Mouse (Mus musculus): ENCODE data around the gene Rpl7l1. TPM values are rescaled to one million over a fixed set of nuclear protein-coding genes. Genes with fewer than 3 reads are reported as not detected.

The Rpl7l1 gene
- polyA plus RNA-seq, 1 experiment = 115 TPM

- H3K4me1 ChIP-seq (ENCODE audit: control insufficient read depth, insufficient read depth, low read length) = no peaks in the 10 kb centered on the region
- H3K4me3 ChIP-seq (ENCODE audit: insufficient read depth, low read length) = peak overlapping the region; percentile 81
- TF ChIP-seq POLR2A (IDR thresholded peaks at IDR 0.05; ENCODE audit: low read depth, low read length) (no peak), CTCF (IDR thresholded peaks at IDR 0.05; ENCODE audit: borderline replicate concordance, insufficient read depth, low read length) (no peak)
- peak overlapping the region; percentile 68; the same call in 1 of the 2 replicates for H3K27ac ChIP-seq (ENCODE audit: insufficient read depth, low read length)
These were observed 596 bp downstream of the Rpl7l1 start for GRCm38 (mm10) chr17:46781876-46782275.

GRCm38 (mm10) chr17:46776087-46776486 is 6.4 kb downstream of the Rpl7l1 start:
- H3K27ac ChIP-seq (ENCODE audit: insufficient read depth, low read length) = no peak overlapping the region
- TF ChIP-seq CTCF (IDR thresholded peaks at IDR 0.05; ENCODE audit: borderline replicate concordance, insufficient read depth, low read length) (no peak), POLR2A (IDR thresholded peaks at IDR 0.05; ENCODE audit: low read depth, low read length) (no peak)
- H3K4me1 ChIP-seq (ENCODE audit: control insufficient read depth, insufficient read depth, low read length) = no peaks in the 10 kb centered on the region
- no peak overlapping the region for H3K4me3 ChIP-seq (ENCODE audit: insufficient read depth, low read length)

DNA sequence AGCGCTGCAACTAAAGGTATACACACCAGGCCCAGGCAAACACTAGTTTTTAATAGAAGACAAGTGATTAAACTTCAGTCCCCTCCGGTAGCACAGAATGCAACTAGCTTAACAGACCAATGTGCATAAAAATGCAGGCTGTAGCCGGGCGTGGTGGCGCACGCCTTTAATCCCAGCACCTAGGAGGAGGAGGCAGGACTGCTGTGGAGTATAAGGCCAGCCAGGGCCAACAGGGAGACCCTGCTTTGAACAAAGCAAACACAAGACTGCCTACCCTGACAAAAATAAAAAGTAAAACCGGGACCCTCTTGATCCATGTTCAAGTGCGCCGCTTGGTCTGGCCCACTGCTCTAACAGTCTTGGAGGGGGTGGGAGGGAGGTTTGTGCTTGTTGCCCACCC is 7.4 kb downstream of the Rpl7l1 start:
- H3K27ac ChIP-seq (ENCODE audit: insufficient read depth, low read length) = no peak overlapping the region
- TF ChIP-seq CTCF (IDR thresholded peaks at IDR 0.05; ENCODE audit: borderline replicate concordance, insufficient read depth, low read length) = no peak
- TF ChIP-seq POLR2A (IDR thresholded peaks at IDR 0.05; ENCODE audit: low read depth, low read length) = no peak
- H3K4me3 ChIP-seq (ENCODE audit: insufficient read depth, low read length) = no peak overlapping the region
- H3K4me1 ChIP-seq (ENCODE audit: control insufficient read depth, insufficient read depth, low read length) = no peaks in the 10 kb centered on the region

GRCm38 (mm10) chr17:46774131-46774472 is 8.4 kb downstream of the Rpl7l1 start:
- H3K4me1 ChIP-seq (ENCODE audit: control insufficient read depth, insufficient read depth, low read length) = no peaks in the 10 kb centered on the region
- H3K4me3 ChIP-seq (ENCODE audit: insufficient read depth, low read length) = no peak overlapping the region
- H3K27ac ChIP-seq (ENCODE audit: insufficient read depth, low read length) = no peak overlapping the region
- TF ChIP-seq CTCF (IDR thresholded peaks at IDR 0.05; ENCODE audit: borderline replicate concordance, insufficient read depth, low read length) (no peak), POLR2A (IDR thresholded peaks at IDR 0.05; ENCODE audit: low read depth, low read length) (no peak; the same call in 1 of the 2 replicates)

DNA sequence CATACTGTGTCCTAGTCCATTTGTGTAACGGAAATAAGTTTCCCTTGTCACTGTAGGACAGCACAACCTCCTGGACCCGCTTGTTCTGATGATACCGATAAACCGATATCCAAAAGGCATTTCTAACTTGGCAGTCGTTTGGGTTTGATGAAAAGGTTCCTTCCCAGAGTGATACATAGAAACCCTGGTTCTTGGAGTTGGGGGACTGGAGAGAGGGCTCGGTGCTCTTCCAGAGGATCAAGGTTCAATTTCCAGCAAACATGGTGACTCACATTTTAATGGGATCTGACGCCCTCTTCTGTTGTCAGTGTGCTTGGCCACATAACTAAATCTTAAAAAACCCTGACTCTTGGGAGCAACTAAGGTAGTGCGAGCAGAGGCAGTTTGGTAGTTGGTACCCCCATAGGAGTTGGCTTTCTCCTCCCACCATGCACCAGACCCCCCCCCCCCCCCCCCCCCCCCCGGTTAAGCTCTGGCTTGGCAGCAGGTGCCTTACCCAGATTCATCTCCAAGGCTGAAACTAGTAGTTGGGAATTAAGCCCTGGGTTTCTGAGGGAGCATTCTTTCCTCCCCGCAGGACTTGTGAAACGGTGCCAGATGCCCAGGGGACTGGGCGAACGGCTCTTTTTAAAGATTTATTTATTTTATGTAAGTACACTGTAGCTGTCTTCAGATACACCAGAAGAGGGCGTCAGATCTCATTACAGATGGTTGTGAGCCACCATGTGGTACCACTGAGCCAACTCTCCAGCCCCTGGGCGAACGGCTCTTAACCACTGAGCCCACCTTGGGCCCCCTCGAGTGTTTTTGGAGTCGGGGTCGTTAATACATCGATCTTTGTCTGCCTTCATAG is 9.0 kb downstream of the Rpl7l1 start:
- H3K4me3 ChIP-seq (ENCODE audit: insufficient read depth, low read length) = peak overlapping the region; percentile 93
- peak overlapping the region; percentile 87 for H3K27ac ChIP-seq (ENCODE audit: insufficient read depth, low read length)
- TF ChIP-seq CTCF (IDR thresholded peaks at IDR 0.05; ENCODE audit: borderline replicate concordance, insufficient read depth, low read length) = 0 out of 2 replicates have a peak, but pooled peaks have one; percentile 3
- TF ChIP-seq POLR2A (IDR thresholded peaks at IDR 0.05; ENCODE audit: low read depth, low read length) = peak; percentile 47
- no peaks in the 10 kb centered on the region for H3K4me1 ChIP-seq (ENCODE audit: control insufficient read depth, insufficient read depth, low read length)

- Histone ChIP-seq H3K4me3 (ENCODE audit: insufficient read depth, low read length) (peak within 1 kb of the TSS; percentile 93), H3K27ac (ENCODE audit: insufficient read depth, low read length) (peak within 1 kb of the TSS; percentile 87), H3K4me1 (ENCODE audit: control insufficient read depth, insufficient read depth, low read length) (no peaks in the 10 kb centered on the region)
- TF ChIP-seq CTCF (IDR thresholded peaks at IDR 0.05; ENCODE audit: borderline replicate concordance, insufficient read depth, low read length) (no peak), POLR2A (IDR thresholded peaks at IDR 0.05; ENCODE audit: low read depth, low read length) (peak; percentile 95)
These were observed 9.8 kb downstream of the Rpl7l1 start, which contains the start of gene 2310039H08Rik for GRCm38 (mm10) chr17:46772404-46773277. 2310039H08Rik (plus strand) TSS chr17:46772635.

DNA sequence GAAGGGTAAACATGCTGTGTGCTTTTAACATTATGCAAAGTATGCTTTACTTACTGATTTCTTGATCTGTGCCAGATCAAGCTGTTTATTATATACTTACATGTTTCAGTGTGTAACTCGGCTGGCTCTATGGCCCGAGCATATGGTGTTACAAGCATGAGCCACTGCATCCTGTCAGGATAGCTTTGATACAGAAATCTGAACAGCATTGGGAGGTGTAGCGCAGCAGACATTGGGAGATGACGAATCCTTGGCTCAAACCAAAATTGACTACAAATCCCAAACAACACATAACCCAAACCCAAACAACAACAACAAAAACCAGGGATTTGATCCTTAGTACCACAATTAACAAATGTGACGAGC is 10.5 kb downstream of the Rpl7l1 start:
- Histone ChIP-seq H3K27ac (ENCODE audit: insufficient read depth, low read length) (peak overlapping the region; percentile 21), H3K4me3 (ENCODE audit: insufficient read depth, low read length) (peak overlapping the region; percentile 93), H3K4me1 (ENCODE audit: control insufficient read depth, insufficient read depth, low read length) (no peaks in the 10 kb centered on the region)
- TF ChIP-seq CTCF (IDR thresholded peaks at IDR 0.05; ENCODE audit: borderline replicate concordance, insufficient read depth, low read length) (no peak), POLR2A (IDR thresholded peaks at IDR 0.05; ENCODE audit: low read depth, low read length) (no peak)

DNA sequence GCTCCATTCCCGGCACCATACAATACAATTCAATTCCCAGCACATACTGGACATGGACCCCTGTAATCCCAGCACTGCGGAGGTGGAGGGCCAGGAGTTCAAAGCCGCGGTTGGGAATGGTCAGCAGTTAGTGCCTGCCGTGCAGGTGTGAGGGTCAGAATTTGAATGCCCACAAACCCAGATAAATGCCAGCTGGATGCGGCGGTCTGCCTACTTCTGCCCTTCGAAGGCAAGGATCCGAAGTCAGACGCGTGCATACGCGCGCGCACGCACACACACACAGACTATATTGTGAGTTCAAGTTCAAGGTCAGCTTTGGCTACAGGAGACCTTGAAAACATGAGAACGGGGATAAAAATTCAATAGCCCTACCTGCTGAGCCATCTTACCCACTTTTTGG is 10.9 kb downstream of the Rpl7l1 start:
- H3K4me1 ChIP-seq (ENCODE audit: control insufficient read depth, insufficient read depth, low read length) = no peaks in the 10 kb centered on the region
- H3K4me3 ChIP-seq (ENCODE audit: insufficient read depth, low read length) = peak overlapping the region; percentile 93
- H3K27ac ChIP-seq (ENCODE audit: insufficient read depth, low read length) = no peak overlapping the region; the same call in 1 of the 2 replicates
- TF ChIP-seq CTCF (IDR thresholded peaks at IDR 0.05; ENCODE audit: borderline replicate concordance, insufficient read depth, low read length) = no peak
- TF ChIP-seq POLR2A (IDR thresholded peaks at IDR 0.05; ENCODE audit: low read depth, low read length) = no peak

DNA sequence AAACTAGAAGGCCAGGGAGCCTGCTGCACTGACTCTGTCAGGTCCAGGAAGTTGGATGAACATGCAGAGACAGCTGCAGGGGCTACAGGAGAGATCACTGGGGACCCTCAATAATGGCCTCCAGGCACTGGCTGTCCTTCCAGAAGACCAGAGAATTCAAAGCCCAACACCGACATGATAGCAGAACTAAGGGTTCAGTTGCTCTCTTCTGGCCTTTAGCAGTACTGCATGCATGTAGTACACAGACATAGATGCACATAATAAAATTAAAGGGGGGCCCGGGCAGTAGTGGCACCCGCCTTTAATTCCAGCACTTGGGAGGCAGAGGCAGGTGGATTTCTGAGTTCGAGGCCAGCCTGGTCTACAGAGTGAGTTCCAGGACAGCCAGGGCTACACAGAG is 11.4 kb downstream of the Rpl7l1 start:
- TF ChIP-seq POLR2A (IDR thresholded peaks at IDR 0.05; ENCODE audit: low read depth, low read length) = no peak
- no peak for TF ChIP-seq CTCF (IDR thresholded peaks at IDR 0.05; ENCODE audit: borderline replicate concordance, insufficient read depth, low read length)
- H3K4me3 ChIP-seq (ENCODE audit: insufficient read depth, low read length) = no peak overlapping the region
- no peak overlapping the region for H3K27ac ChIP-seq (ENCODE audit: insufficient read depth, low read length)
- H3K4me1 ChIP-seq (ENCODE audit: control insufficient read depth, insufficient read depth, low read length) = no peaks in the 10 kb centered on the region
